Mouse (Mus musculus): ENCODE results near the gene Ttll10. TPM values are rescaled to one million over a fixed set of nuclear protein-coding genes. Genes with fewer than 3 reads are reported as not detected.

The Ttll10 gene
- total RNA-seq (2023) = not detected

DNA sequence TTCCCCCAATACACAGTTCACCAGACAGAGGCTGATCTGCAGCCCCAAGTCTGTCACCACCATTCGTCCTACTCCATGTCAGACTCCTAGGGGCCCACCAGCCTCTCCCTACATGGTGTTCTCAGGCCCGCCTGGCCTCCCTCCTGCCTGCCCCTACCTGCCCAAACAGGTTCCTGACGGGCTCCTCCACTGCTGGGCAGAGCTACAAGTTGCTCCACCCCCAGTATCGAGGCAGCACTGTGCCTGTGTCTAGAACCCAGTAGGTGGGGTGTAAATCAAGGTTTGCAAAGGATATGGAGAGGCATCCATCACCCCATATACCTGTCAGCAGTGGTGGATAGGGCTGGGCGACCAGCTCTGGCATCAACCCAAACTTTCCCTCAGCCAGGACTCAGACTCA is at the start of gene Ttll10:
Gene Ttll10 (minus strand): TSS at position 154 of the 400 bp plus-strand sequence.

DNA sequence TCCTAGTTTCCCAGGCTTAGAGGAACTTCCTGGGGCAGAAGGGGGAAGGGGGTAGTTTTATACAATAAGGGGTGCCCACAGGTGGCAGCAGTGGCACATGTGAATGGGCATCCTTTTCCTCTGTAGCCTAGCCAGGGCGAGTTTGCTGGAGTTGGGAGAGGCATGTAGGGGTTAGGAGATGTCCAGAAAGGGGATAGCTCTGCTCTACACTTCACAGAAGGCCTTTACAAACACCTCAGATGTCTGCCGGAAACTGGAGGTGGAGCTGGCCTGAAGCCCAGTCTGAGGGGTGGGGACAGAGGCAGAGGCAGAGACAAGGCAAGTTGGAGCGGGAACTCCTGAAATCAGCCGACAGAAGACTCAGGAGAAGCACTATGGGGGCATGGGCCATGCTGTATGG is 33.2 kb downstream of the Ttll10 start, which contains the start of gene Tnfrsf18:
Gene Tnfrsf18 (plus strand): TSS at position 152 of the 400 bp plus-strand sequence.

DNA sequence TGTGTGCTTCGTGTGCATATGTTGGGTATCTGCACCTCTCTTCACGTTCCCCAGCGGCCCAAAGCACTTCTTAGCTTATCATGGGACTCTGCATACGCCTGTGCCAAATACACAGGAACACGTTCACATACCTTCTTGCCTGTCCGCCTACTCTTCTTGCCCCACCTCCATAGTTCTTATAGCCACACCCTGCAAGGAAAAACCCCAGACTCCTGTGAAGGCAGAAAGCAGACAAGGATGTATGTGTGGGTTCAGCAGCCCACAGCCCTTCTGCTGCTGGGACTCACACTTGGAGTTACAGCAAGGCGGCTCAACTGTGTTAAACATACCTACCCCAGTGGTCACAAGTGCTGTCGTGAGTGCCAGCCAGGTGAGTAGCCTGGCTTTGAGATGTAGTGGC is 45.6 kb downstream of the Ttll10 start, which contains the start of gene Tnfrsf4:
Gene Tnfrsf4 (plus strand): TSS at position 207 of the 400 bp plus-strand sequence.

DNA sequence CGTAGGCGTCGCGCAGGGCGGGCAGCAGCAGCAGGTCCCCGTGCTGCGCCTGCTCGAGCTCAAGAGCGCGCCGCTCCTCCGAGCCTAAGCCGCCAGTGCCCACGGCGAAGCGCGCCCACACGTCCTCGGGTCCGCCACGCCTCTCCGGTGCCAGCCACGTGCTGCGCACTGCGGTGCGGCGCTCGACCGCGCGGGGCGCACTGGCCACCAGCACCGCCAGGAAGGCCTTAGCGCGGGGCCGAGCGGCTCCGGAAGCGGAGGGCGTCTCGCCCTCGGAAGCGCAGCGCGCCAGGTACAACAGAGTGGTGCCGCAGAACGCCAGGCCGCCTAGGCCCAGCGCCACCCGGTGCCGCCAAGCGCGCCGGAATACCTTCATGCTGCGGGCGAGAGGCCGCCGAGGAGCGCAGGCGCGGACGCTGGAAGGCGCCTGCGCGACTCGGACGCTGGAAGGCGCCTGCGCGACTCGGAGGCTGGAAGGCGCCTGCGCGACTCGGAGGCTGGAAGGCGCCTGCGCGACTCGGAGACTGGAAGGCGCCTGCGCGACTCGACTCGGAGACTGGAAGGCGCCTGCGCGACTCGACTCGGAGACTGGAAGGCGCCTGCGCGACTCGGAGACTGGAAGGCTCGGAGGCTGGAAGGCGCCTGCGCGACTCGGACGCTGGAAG is 66.8 kb downstream of the Ttll10 start, which contains the start of the genes B3galt6 and Sdf4:
Gene B3galt6 (minus strand): TSS at position 409 of the 665 bp plus-strand sequence.
Gene Sdf4 (plus strand): TSS at position 632 of the 665 bp plus-strand sequence.

Other genes with a start within 250 kb of the Ttll10 start
- 100 to 1,000 TPM; 234 to 257 TPM for gene Ccnl2, start 246.9 kb downstream of the Ttll10 start, total RNA-seq (2023)
- 10 to 100 TPM; 69.6 to 73.2 TPM for gene Aurkaip1, start 228.1 kb downstream of the Ttll10 start, total RNA-seq (2023)
- 10 to 100 TPM; 11.4 to 16.3 TPM for gene Mxra8, start 219.7 kb downstream of the Ttll10 start, total RNA-seq (2023)
- gene Dvl1, start 212.0 kb downstream of the Ttll10 start, total RNA-seq (2023) = 10 to 100 TPM; 63.8 to 68.9 TPM
- 1 to 10 TPM; 1.3 to 2.1 TPM for gene Tas1r3, start 196.1 kb downstream of the Ttll10 start, total RNA-seq (2023)
- gene Cptp, start 190.0 kb downstream of the Ttll10 start, total RNA-seq (2023) = 10 to 100 TPM; 13.3 to 18.2 TPM
- 10 to 100 TPM; 56.0 to 56.7 TPM for gene Ints11, start 189.9 kb downstream of the Ttll10 start, total RNA-seq (2023)
- gene Pusl1, start 167.6 kb downstream of the Ttll10 start, total RNA-seq (2023) = 10 to 100 TPM; 24.5 to 24.6 TPM
- 10 to 100 TPM; 68.7 to 74.2 TPM for gene Acap3, start 167.6 kb downstream of the Ttll10 start, total RNA-seq (2023)
- gene Ube2j2, start 115.6 kb downstream of the Ttll10 start, total RNA-seq (2023) = 100 to 1,000 TPM in 1 of 2 experiments, 10 to 100 TPM in 1; 98.5 to 126 TPM
- 1 to 10 TPM; 3.7 to 3.9 TPM for gene C1qtnf12, start 97.1 kb downstream of the Ttll10 start, total RNA-seq (2023)
- gene B3galt6, start 66.8 kb downstream of the Ttll10 start, total RNA-seq (2023) = 1 to 10 TPM; 2.9 to 3.8 TPM
- gene Sdf4, start 66.5 kb downstream of the Ttll10 start, total RNA-seq (2023) = 100 to 1,000 TPM; 124 to 134 TPM
- gene Tnfrsf4, start 45.6 kb downstream of the Ttll10 start, total RNA-seq (2023) = 10 to 100 TPM in 1 of 2 experiments, 1 to 10 TPM in 1; 3.7 to 11.2 TPM
- gene Tnfrsf18, start 33.2 kb downstream of the Ttll10 start, total RNA-seq (2023) = 10 to 100 TPM; 15.0 to 17.0 TPM
- gene 9430015G10Rik, start 50.6 kb upstream of the Ttll10 start, total RNA-seq (2023) = 10 to 100 TPM; 67.6 to 67.9 TPM
- 1 to 10 TPM; 1.7 to 1.8 TPM for gene Rnf223, start 71.1 kb upstream of the Ttll10 start, total RNA-seq (2023)
- gene Agrn, start 138.1 kb upstream of the Ttll10 start, total RNA-seq (2023) = 1 to 10 TPM; 1.8 to 4.1 TPM
- 1 to 10 TPM; 6.6 to 7.7 TPM for gene Isg15, start 141.4 kb upstream of the Ttll10 start, total RNA-seq (2023)
- gene AW011738, start 143.9 kb upstream of the Ttll10 start, total RNA-seq (2023) = 1 to 10 TPM; 9.3 TPM
- gene Perm1, start 156.5 kb upstream of the Ttll10 start, total RNA-seq (2023) = under 1 TPM; 0.24 to 0.44 TPM
- gene Plekhn1, start 175.4 kb upstream of the Ttll10 start, total RNA-seq (2023) = 10 to 100 TPM; 40.3 to 46.7 TPM
- gene Noc2l, start 176.6 kb upstream of the Ttll10 start, total RNA-seq (2023) = 10 to 100 TPM; 91.8 to 99.4 TPM
- gene Samd11, start 196.2 kb upstream of the Ttll10 start, total RNA-seq (2023) = 1 to 10 TPM; 3.8 to 5.3 TPM

Measured in B cell, adult 67 days (primary cell).